Mouse (Mus musculus) urinary bladder, postnatal 4 days (tissue): ENCODE results near the gene Bsdc1.

Source experiments
- DNase-seq, 2 experiments: peaks; one replicate each; pipeline ENCODE4 v3.0.0; 2021 to 2022; ENCODE audit warnings: low spot score in 2 of 2

Bsdc1 gene

GRCm38 (mm10) chr4:129479863-129480262 lies 18.5 kb downstream of the Bsdc1 start:
- no peak for DNase-seq

GRCm38 (mm10) chr4:129481090-129481489 lies 19.7 kb downstream of the Bsdc1 start:
- no peak for DNase-seq

- DNase-seq = peak in 1 of 2 experiments; percentile 50
Measured at GRCm38 (mm10) chr4:129490972-129491880, 29.8 kb downstream of the Bsdc1 start, which contains the start of the genes Tssk3 and Fam229a. Tssk3 (minus strand) TSS chr4:129491022. Fam229a (plus strand) TSS chr4:129491190.

GRCm38 (mm10) chr4:129494681-129495080 lies 33.3 kb downstream of the Bsdc1 start:
- no peak for DNase-seq

- DNase-seq = no peak
Measured at GRCm38 (mm10) chr4:129495672-129496562, 34.5 kb downstream of the Bsdc1 start.

GRCm38 (mm10) chr4:129496631-129497030 lies 35.2 kb downstream of the Bsdc1 start:
- no peak for DNase-seq

- DNase-seq = no peak
Measured at GRCm38 (mm10) chr4:129498941-129499340, 37.6 kb downstream of the Bsdc1 start.

- DNase-seq = no peak
Measured at GRCm38 (mm10) chr4:129500017-129500416, 38.6 kb downstream of the Bsdc1 start.

GRCm38 (mm10) chr4:129500607-129501566 lies 39.5 kb downstream of the Bsdc1 start:
- peak; percentile 88 to 93 for DNase-seq

GRCm38 (mm10) chr4:129502327-129502888 lies 41.0 kb downstream of the Bsdc1 start:
- DNase-seq = no peak

- no peak for DNase-seq
Measured at GRCm38 (mm10) chr4:129502901-129503444, 41.6 kb downstream of the Bsdc1 start.

GRCm38 (mm10) chr4:129505511-129505910 lies 44.1 kb downstream of the Bsdc1 start:
- no peak for DNase-seq

GRCm38 (mm10) chr4:129507434-129508236 lies 46.3 kb downstream of the Bsdc1 start:
- no peak for DNase-seq

- DNase-seq = no peak
Measured at GRCm38 (mm10) chr4:129508237-129508515, 46.8 kb downstream of the Bsdc1 start.

GRCm38 (mm10) chr4:129508834-129509600 lies 47.6 kb downstream of the Bsdc1 start:
- DNase-seq = no peak

GRCm38 (mm10) chr4:129509650-129510049 lies 48.3 kb downstream of the Bsdc1 start:
- no peak for DNase-seq

- no peak for DNase-seq
Measured at GRCm38 (mm10) chr4:129510723-129511412, 49.5 kb downstream of the Bsdc1 start.

- no peak for DNase-seq
Measured at GRCm38 (mm10) chr4:129511413-129512096, 50.2 kb downstream of the Bsdc1 start.
